Comparison of ENCODE assay signal across 9 mouse cellular contexts in the genomic region with DNA sequence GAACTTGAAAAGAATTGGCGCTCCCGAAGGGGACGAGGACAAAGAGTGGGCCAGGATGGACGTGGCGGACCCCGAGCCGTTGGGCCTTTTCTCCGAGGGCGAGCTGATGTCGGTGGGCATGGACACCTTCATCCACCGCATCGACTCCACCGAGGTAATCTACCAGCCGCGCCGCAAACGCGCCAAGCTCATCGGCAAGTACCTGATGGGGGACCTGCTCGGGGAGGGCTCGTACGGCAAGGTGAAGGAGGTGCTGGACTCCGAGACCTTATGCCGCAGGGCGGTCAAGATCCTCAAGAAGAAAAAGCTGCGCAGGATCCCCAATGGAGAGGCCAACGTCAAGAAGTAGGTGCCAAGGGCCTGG. TPM values are rescaled to one million over a fixed set of nuclear protein-coding genes. Genes with fewer than 3 reads are reported as not detected.
DNase-seq lines count a peak whose midpoint lies in the region; ATAC-seq and TF ChIP-seq lines count a peak whose summit lies in the region.
"Had no signal": no experiment of that assay in that cellular context is flagged by ENCODE, and none has a peak within 500 bp of the region (broad histone marks: within the 10 kb centered on the region; RNA-seq: fewer than 3 reads in every experiment).

No protein-coding gene starts in this region.

- no peak for TF ChIP-seq EP300 in heart, adult 2 months (IDR thresholded peaks at IDR 0.05; ENCODE audit: insufficient read depth, low read depth, low read length)

- H3K4me1 ChIP-seq in heart, adult 2 months (ENCODE audit: control insufficient read depth, insufficient read depth, low read length), result peaks cover 21% of the 10 kb centered on the region
- peaks cover 2 to 11% of the 10 kb centered on the region in 2 experiments; a peak in 1 of 4 replicates for H3K4me1 ChIP-seq in ES-E14 (ENCODE audit: control insufficient read depth in 2 of 2, insufficient read depth in 2 of 2, low read length in 2 of 2, poor library complexity in 1 of 2)
- H3K4me1 ChIP-seq in forebrain, embryonic 13.5 days, result peaks cover 50% of the 10 kb centered on the region
- H3K4me1 ChIP-seq in limb, embryonic 13.5 days, result peaks cover 41% of the 10 kb centered on the region
- peaks cover 54% of the 10 kb centered on the region for H3K4me1 ChIP-seq in neural tube, embryonic 13.5 days (replicated peaks)

- in situ Hi-C loops in ES-E14 (cut with MboI; ENCODE audit: low sequenced_read_pairs in 2 of 2, unreplicated experiment in 2 of 2), result loop anchor here in 1 of 2 experiments (25.0 kb wide), 1 partner anchor 129 kb away; a partner anchor contains a TSS

- peak in 1 of 2 experiments; percentile 64 for DNase-seq in heart, adult 2 months
- DNase-seq in heart, postnatal 10 days, result no peak
- DNase-seq in ES-E14 (ENCODE audit: low read depth, low spot score), result no peak
- DNase-seq in right cerebral cortex, postnatal 36 days (ENCODE audit: low spot score in 2 of 2), result no peak
- no peak for DNase-seq in urinary bladder, postnatal 25 days (ENCODE audit: low spot score)

- peak overlapping the region; percentile 94 for H3K4me3 ChIP-seq in heart, adult 2 months
- H3K4me3 ChIP-seq in ES-E14 (ENCODE audit: insufficient read depth in 1 of 2, low read depth in 1 of 2, low read length in 2 of 2, poor library complexity in 1 of 2, severe bottlenecking in 1 of 2), result peak overlapping the region; percentile 93 to 97
- H3K4me3 ChIP-seq in forebrain, embryonic 13.5 days, result peak overlapping the region; percentile 77
- H3K4me3 ChIP-seq in limb, embryonic 13.5 days, result peak overlapping the region; percentile 96
- peak overlapping the region; percentile 69 for H3K4me3 ChIP-seq in neural tube, embryonic 13.5 days

- H3K9ac ChIP-seq in heart, adult 2 months (ENCODE audit: low read depth, low read length), result peak overlapping the region; percentile 90
- peak overlapping the region; percentile 95 for H3K9ac ChIP-seq in ES-E14 (ENCODE audit: insufficient read depth, low read depth, low read length, poor library complexity, severe bottlenecking)
- H3K9ac ChIP-seq in forebrain, embryonic 13.5 days, result peak overlapping the region; percentile 90
- peak overlapping the region; percentile 91 for H3K9ac ChIP-seq in limb, embryonic 13.5 days
- H3K9ac ChIP-seq in neural tube, embryonic 13.5 days, result peak overlapping the region; percentile 91

- intact Hi-C loops in heart, adult 2 months (cut with DNase I), result loop anchor here (2.0 kb wide), 1 partner anchor 24 kb away; a partner anchor contains a TSS
- intact Hi-C loops in heart, postnatal 10 days (cut with DNase I), result loop anchor here (2.0 kb wide), 1 partner anchor 24 kb away; a partner anchor contains a TSS

- peak overlapping the region; percentile 99 for H3K4me2 ChIP-seq in forebrain, embryonic 13.5 days
- peak overlapping the region; percentile 96 for H3K4me2 ChIP-seq in limb, embryonic 13.5 days (replicated peaks)
- peak overlapping the region; percentile 91 for H3K4me2 ChIP-seq in neural tube, embryonic 13.5 days

- peaks cover 12% of the 10 kb centered on the region for H3K79me2 ChIP-seq in heart, adult 2 months (replicated peaks; ENCODE audit: control insufficient read depth, insufficient read depth, low read length)

- 1% methylated on average over 27 of the region's 27 CpGs for WGBS in heart, adult 2 months
- WGBS in forebrain, embryonic 13.5 days, result 1% methylated on average over 27 of the region's 27 CpGs
- under 1% methylated on average over 27 of the region's 27 CpGs for WGBS in limb, embryonic 13.5 days
- WGBS in neural tube, embryonic 13.5 days, result under 1% methylated on average over 27 of the region's 27 CpGs

- no peaks in the 10 kb centered on the region for H3K9me3 ChIP-seq in ES-E14 (ENCODE audit: control insufficient read depth, insufficient read depth, low read depth, low read length)
- H3K9me3 ChIP-seq in forebrain, embryonic 13.5 days (replicated peaks), result no peaks in the 10 kb centered on the region
- H3K9me3 ChIP-seq in limb, embryonic 13.5 days, result no peaks in the 10 kb centered on the region; the same call in 1 of the 2 replicates
- no peaks in the 10 kb centered on the region for H3K9me3 ChIP-seq in neural tube, embryonic 13.5 days

- H3K27me3 ChIP-seq in heart, adult 2 months (ENCODE audit: control insufficient read depth, insufficient read depth, low read length), result no peaks in the 10 kb centered on the region
- H3K27me3 ChIP-seq in forebrain, embryonic 13.5 days, result no peaks in the 10 kb centered on the region
- H3K27me3 ChIP-seq in limb, embryonic 13.5 days, result no peaks in the 10 kb centered on the region
- H3K27me3 ChIP-seq in neural tube, embryonic 13.5 days, result no peaks in the 10 kb centered on the region
- H3K27me3 ChIP-seq: Patski had no signal

- H3K36me3 ChIP-seq in heart, adult 2 months (ENCODE audit: control insufficient read depth, insufficient read depth, low read length), result peaks cover 7% of the 10 kb centered on the region; the same call in 1 of the 2 replicates
- H3K36me3 ChIP-seq in ES-E14 (ENCODE audit: control insufficient read depth, insufficient read depth, low read length, poor library complexity, severe bottlenecking), result peaks cover 31% of the 10 kb centered on the region
- peaks cover 39% of the 10 kb centered on the region for H3K36me3 ChIP-seq in forebrain, embryonic 13.5 days (ENCODE audit: poor library complexity, severe bottlenecking)
- peaks cover 36% of the 10 kb centered on the region for H3K36me3 ChIP-seq in limb, embryonic 13.5 days
- H3K36me3 ChIP-seq in neural tube, embryonic 13.5 days, result peaks cover 15% of the 10 kb centered on the region

- no peak for ATAC-seq in forebrain, embryonic 13.5 days
- ATAC-seq in limb, embryonic 13.5 days (ENCODE audit: low FRiP score, low read depth), result no peak
- no peak for ATAC-seq in neural tube, embryonic 13.5 days (ENCODE audit: low read depth)
- ATAC-seq: Patski had no signal

- no peak for TF ChIP-seq POLR2A in heart, adult 2 months (IDR thresholded peaks at IDR 0.05; ENCODE audit: insufficient read depth, low read depth, low read length)

- TF ChIP-seq CTCF in heart, adult 2 months (IDR thresholded peaks at IDR 0.05), result no peak

- peak overlapping the region; percentile 95 for H3K27ac ChIP-seq in heart, adult 2 months
- no peak overlapping the region for H3K27ac ChIP-seq in ES-E14 (ENCODE audit: insufficient read depth, low read depth, low read length, poor library complexity, severe bottlenecking)
- H3K27ac ChIP-seq in forebrain, embryonic 13.5 days, result no peak overlapping the region; the same call in 1 of the 2 replicates
- peak overlapping the region; percentile 44; the same call in 1 of the 2 replicates for H3K27ac ChIP-seq in limb, embryonic 13.5 days
- peak overlapping the region; percentile 33 for H3K27ac ChIP-seq in neural tube, embryonic 13.5 days (replicated peaks)

TF ChIP-seq in ES-E14, 5 proteins besides CTCF, POLR2A, EP300 and RAD21:
- TF ChIP-seq CHD2 (IDR thresholded peaks at IDR 0.05; ENCODE audit: low read depth, low read length) (no peak), MAFK (IDR thresholded peaks at IDR 0.05; ENCODE audit: insufficient read depth, low read depth, low read length) (no peak), HCFC1 (IDR thresholded peaks at IDR 0.05; ENCODE audit: borderline replicate concordance, insufficient read depth, low read length) (no peak), ZC3H11A (IDR thresholded peaks at IDR 0.05; ENCODE audit: borderline replicate concordance, low read depth, low read length) (no peak), ZNF384 (IDR thresholded peaks at IDR 0.05; ENCODE audit: low read depth, low read length) (no peak)

RNA-seq across cellular contexts. Expression of a gene that starts 0.9 kb away (rescaled TPM):
- 100 to 1,000 TPM; 140 to 161 TPM for total RNA-seq in heart, adult 2 months (2021)
- polyA plus RNA-seq in heart, adult 2 months (2012; rRNA removed), result 127 and 144 TPM in 2 replicates
- total RNA-seq in heart, postnatal 10 days (2021), result 100 to 1,000 TPM; 110 to 112 TPM
- total RNA-seq in ES-E14 (2012; rRNA removed), result 124 and 141 TPM in 2 replicates
- polyA plus RNA-seq in forebrain, embryonic 13.5 days (2015; fragmentation: Nextera tagmentation; extraction: Ambion mirVana), result 20.7 and 21.6 TPM in 2 replicates
- 17.1 and 17.4 TPM in 2 replicates for polyA plus RNA-seq in limb, embryonic 13.5 days (2015; fragmentation: Nextera tagmentation; extraction: Ambion mirVana)
- 13.3 and 16.8 TPM in 2 replicates for polyA plus RNA-seq in neural tube, embryonic 13.5 days (2015; fragmentation: Nextera tagmentation; extraction: Ambion mirVana)

RNA-seq across cellular contexts. Expression of a gene that starts 11.2 kb away (rescaled TPM):
- 10 to 100 TPM; 10.6 to 11.2 TPM for total RNA-seq in heart, adult 2 months (2021)
- 16.9 and 18.0 TPM in 2 replicates for polyA plus RNA-seq in heart, adult 2 months (2012; rRNA removed)
- total RNA-seq in heart, postnatal 10 days (2021), result 10 to 100 TPM; 15.1 to 17.6 TPM
- total RNA-seq in ES-E14 (2012; rRNA removed), result 36.6 and 49.3 TPM in 2 replicates
- polyA plus RNA-seq in forebrain, embryonic 13.5 days (2015; fragmentation: Nextera tagmentation; extraction: Ambion mirVana), result 11.6 and 13.6 TPM in 2 replicates
- 13.5 and 15.2 TPM in 2 replicates for polyA plus RNA-seq in limb, embryonic 13.5 days (2015; fragmentation: Nextera tagmentation; extraction: Ambion mirVana)
- polyA plus RNA-seq in neural tube, embryonic 13.5 days (2015; fragmentation: Nextera tagmentation; extraction: Ambion mirVana), result 12.9 and 13.0 TPM in 2 replicates

RNA-seq across cellular contexts. Expression of a gene that starts 21.9 kb away (rescaled TPM):
- total RNA-seq in heart, adult 2 months (2021), result 1,000 to 10,000 TPM; 1,015 to 1,150 TPM
- 1,139 and 1,938 TPM in 2 replicates for polyA plus RNA-seq in heart, adult 2 months (2012; rRNA removed)
- 1,000 to 10,000 TPM; 1,058 to 1,125 TPM for total RNA-seq in heart, postnatal 10 days (2021)
- 217 and 226 TPM in 2 replicates for total RNA-seq in ES-E14 (2012; rRNA removed)
- 454 and 459 TPM in 2 replicates for polyA plus RNA-seq in forebrain, embryonic 13.5 days (2015; fragmentation: Nextera tagmentation; extraction: Ambion mirVana)
- 456 and 475 TPM in 2 replicates for polyA plus RNA-seq in limb, embryonic 13.5 days (2015; fragmentation: Nextera tagmentation; extraction: Ambion mirVana)
- polyA plus RNA-seq in neural tube, embryonic 13.5 days (2015; fragmentation: Nextera tagmentation; extraction: Ambion mirVana), result 467 and 481 TPM in 2 replicates

RNA-seq across cellular contexts. Expression of a gene that starts 24.1 kb away (rescaled TPM):
- 1 to 10 TPM; 3.9 to 4.9 TPM for total RNA-seq in heart, adult 2 months (2021)
- polyA plus RNA-seq in heart, adult 2 months (2012; rRNA removed), result 3.0 and 4.3 TPM in 2 replicates
- 1 to 10 TPM; 3.2 to 4.1 TPM for total RNA-seq in heart, postnatal 10 days (2021)
- total RNA-seq in ES-E14 (2012; rRNA removed), result 20.9 and 41.0 TPM in 2 replicates
- 21.2 and 26.8 TPM in 2 replicates for polyA plus RNA-seq in forebrain, embryonic 13.5 days (2015; fragmentation: Nextera tagmentation; extraction: Ambion mirVana)
- 7.4 and 8.1 TPM in 2 replicates for polyA plus RNA-seq in limb, embryonic 13.5 days (2015; fragmentation: Nextera tagmentation; extraction: Ambion mirVana)
- 53.9 and 55.1 TPM in 2 replicates for polyA plus RNA-seq in neural tube, embryonic 13.5 days (2015; fragmentation: Nextera tagmentation; extraction: Ambion mirVana)

RNA-seq across cellular contexts. Expression of a gene that starts 31.5 kb away (rescaled TPM):
- total RNA-seq in heart, adult 2 months (2021), result 100 to 1,000 TPM in 1 of 2 experiments, 10 to 100 TPM in 1; 96.2 to 102 TPM
- polyA plus RNA-seq in heart, adult 2 months (2012; rRNA removed), result 50.1 and 74.5 TPM in 2 replicates
- 100 to 1,000 TPM; 132 to 190 TPM for total RNA-seq in heart, postnatal 10 days (2021)
- 38.3 and 42.6 TPM in 2 replicates for total RNA-seq in ES-E14 (2012; rRNA removed)
- 35.1 and 37.9 TPM in 2 replicates for polyA plus RNA-seq in forebrain, embryonic 13.5 days (2015; fragmentation: Nextera tagmentation; extraction: Ambion mirVana)
- 22.9 and 23.2 TPM in 2 replicates for polyA plus RNA-seq in limb, embryonic 13.5 days (2015; fragmentation: Nextera tagmentation; extraction: Ambion mirVana)
- 31.0 and 35.8 TPM in 2 replicates for polyA plus RNA-seq in neural tube, embryonic 13.5 days (2015; fragmentation: Nextera tagmentation; extraction: Ambion mirVana)

Comparison
In these comparisons a context has a peak if more than half of its experiments do, and no peak if none do; other contexts are left out.
1. H3K27ac ChIP-seq: peak in heart, adult 2 months (single experiment), limb, embryonic 13.5 days (single experiment) and neural tube, embryonic 13.5 days (single experiment); none in ES-E14 (single experiment) and forebrain, embryonic 13.5 days (single experiment).
2. Peak in every context shown above with its lines, with median percentiles within 50 percentile points of each other: H3K4me3 ChIP-seq, H3K9ac ChIP-seq and H3K4me2 ChIP-seq.